ENCODE assay signal across 8 mouse cellular contexts in the genomic region with DNA sequence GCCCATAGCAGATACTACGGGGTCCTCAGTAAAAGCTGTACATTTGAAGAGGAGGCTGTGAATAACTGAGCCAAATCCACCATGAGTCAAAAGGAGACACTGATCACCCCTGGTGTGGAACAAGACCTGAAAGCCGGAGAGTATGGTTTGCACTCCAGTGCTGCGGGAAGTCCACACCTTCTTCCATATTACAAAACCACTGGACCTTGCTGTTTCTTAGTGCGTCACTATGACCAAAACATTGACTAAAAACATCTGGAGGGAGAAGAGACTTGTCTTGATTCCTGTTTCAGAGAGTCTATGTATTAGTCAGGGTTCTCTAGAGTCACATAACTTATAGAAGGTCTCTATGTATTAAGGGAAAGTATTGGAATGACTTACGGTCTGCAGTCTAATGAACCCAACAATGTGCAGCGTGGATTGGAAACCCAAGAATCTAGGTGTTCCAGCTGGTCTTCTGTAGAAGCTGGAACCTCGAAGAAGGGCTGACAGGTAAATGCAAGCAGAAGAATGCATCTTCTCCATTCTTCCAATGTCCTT. TPM values are rescaled to one million over a fixed set of nuclear protein-coding genes. Genes with fewer than 3 reads are reported as not detected.
DNase-seq lines count a peak whose midpoint lies in the region; ATAC-seq lines count a peak whose summit lies in the region.

Gene Gpcpd1, minus strand, starts transcription at position 490 of the 540 bp plus-strand sequence.

- H3K9me3 ChIP-seq in intestine, embryonic 14.5 days (ENCODE audit: control insufficient read depth, low read length) = no peaks in the 10 kb centered on the region

- no peak for ATAC-seq in intestine, embryonic 14.5 days (replicated peaks; ENCODE audit: low FRiP score, low TSS enrichment, low read depth)
- no peak for ATAC-seq in megakaryocyte-erythroid progenitor cell, adult 5-6 weeks (replicated peaks; ENCODE audit: low FRiP score, low TSS enrichment, poor library complexity, severe bottlenecking)

- no peak for DNase-seq in frontal cortex, adult 2 months (ENCODE audit: extremely low spot score in 1 of 2, low spot score in 1 of 2)
- no peak for DNase-seq in frontal cortex, postnatal 36 days (ENCODE audit: low spot score in 2 of 2)
- DNase-seq in adrenal gland, postnatal 36 days = no peak
- no peak for DNase-seq in gastrocnemius, postnatal 25 days
- DNase-seq in intestine, embryonic 14.5 days (ENCODE audit: low spot score) = no peak
- DNase-seq in cerebellum, adult 18-20 months = no peak
- no peak for DNase-seq in embryo, embryonic 9.5 days (ENCODE audit: extremely low spot score)

- H3K4me2 ChIP-seq in intestine, embryonic 14.5 days (ENCODE audit: low read length) = no peak within 1 kb of the TSS

- 94% methylated on average over 7 of the region's 7 CpGs for WGBS in intestine, embryonic 14.5 days

- no peaks in the 10 kb centered on the region for H3K27me3 ChIP-seq in intestine, embryonic 14.5 days (replicated peaks; ENCODE audit: control insufficient read depth, insufficient read depth, low read length)

- H3K4me3 ChIP-seq in intestine, embryonic 14.5 days (ENCODE audit: low read depth, low read length) = no peak within 1 kb of the TSS

- H3K36me3 ChIP-seq in intestine, embryonic 14.5 days (ENCODE audit: control insufficient read depth, insufficient read depth, low read length) = no peaks in the 10 kb centered on the region

- no peak within 1 kb of the TSS for H3K27ac ChIP-seq in intestine, embryonic 14.5 days (ENCODE audit: low read depth)

- H3K4me1 ChIP-seq in intestine, embryonic 14.5 days (replicated peaks; ENCODE audit: control insufficient read depth, insufficient read depth, low read length) = peaks cover 2% of the 10 kb centered on the region; the same call in 1 of the 2 replicates

- no peak within 1 kb of the TSS for H3K9ac ChIP-seq in intestine, embryonic 14.5 days (ENCODE audit: low read length)

RNA-seq across cellular contexts. Expression of gene Gpcpd1, which starts in this region (rescaled TPM):
- 89.0 and 90.7 TPM in 2 replicates for polyA plus RNA-seq in frontal cortex, adult 2 months (2012; rRNA removed)
- total RNA-seq in adrenal gland, postnatal 36 days (2021) = 10 to 100 TPM; 19.5 to 57.4 TPM
- 100 to 1,000 TPM; 110 to 147 TPM for total RNA-seq in gastrocnemius, postnatal 25 days (2021)
- 29.2 and 30.7 TPM in 2 replicates for polyA plus RNA-seq in intestine, embryonic 14.5 days (2014; fragmentation: Nextera tagmentation; extraction: Ambion mirVana)
- 15.5 and 21.6 TPM in 2 replicates for total RNA-seq in megakaryocyte-erythroid progenitor cell, adult 5-6 weeks (2014; fragmentation: Nextera tagmentation)
- 18.6 and 30.4 TPM in 2 replicates for total RNA-seq in megakaryocyte-erythroid progenitor cell, adult 5-6 weeks (2017)
